Mouse (Mus musculus) stomach, postnatal 0 days (tissue): Measurements from ENCODE around the gene Tac4. TPM values are rescaled to one million over a fixed set of nuclear protein-coding genes. Genes with fewer than 3 reads are reported as not detected.

Experiments used
- ATAC-seq: fragments of 200-750 bp; cut with Nextera tagmentation; 2 replicates; pipeline ENCODE4 v1.8.0; 2017; ENCODE audit not compliant: low FRiP score, low TSS enrichment
- DNase-seq: peaks from one replicate; pipeline ENCODE4 v3.0.0-alpha.2; 2016; ENCODE audit warnings: low spot score
- H3K27ac ChIP-seq: fragments of 300-500 bp; sonication (generic); replicated peaks from 2 replicates; pipeline ENCODE4 v1.5.1; 2014; ENCODE audit warnings: mild to moderate bottlenecking, control low read depth
- H3K27me3 ChIP-seq: fragments of 300-500 bp; sonication (generic); 2 replicates; pipeline ENCODE4 v1.6.1; 2014; ENCODE audit warnings: low read length; ENCODE audit not compliant: control insufficient read depth, insufficient read depth
- H3K36me3 ChIP-seq: fragments of 300-500 bp; sonication (generic); 2 replicates; pipeline ENCODE4 v1.6.1; 2014; ENCODE audit warnings: low read length, mixed read lengths; ENCODE audit not compliant: control insufficient read depth, insufficient read depth
- H3K4me1 ChIP-seq: fragments of 300-500 bp; sonication (generic); replicated peaks from 2 replicates; pipeline ENCODE4 v1.6.1; 2014; ENCODE audit warnings: antibody characterized with exemption; ENCODE audit not compliant: control insufficient read depth, insufficient read depth
- H3K4me2 ChIP-seq: fragments of 300-500 bp; sonication (generic); replicated peaks from 2 replicates; pipeline ENCODE4 v1.6.1; 2014; ENCODE audit warnings: low read depth, mild to moderate bottlenecking, control low read depth, moderate library complexity
- H3K4me3 ChIP-seq: fragments of 300-500 bp; sonication (generic); 2 replicates; pipeline ENCODE4 v1.5.1; 2014; ENCODE audit warnings: low read depth, low read length, control low read depth
- H3K9ac ChIP-seq: fragments of 300-500 bp; sonication (generic); 2 replicates; pipeline ENCODE4 v1.6.1; 2014; ENCODE audit warnings: mild to moderate bottlenecking, low read length, control low read depth, mixed read lengths
- H3K9me3 ChIP-seq: fragments of 300-500 bp; sonication (generic); 2 replicates; pipeline ENCODE4 v1.6.1; 2016; ENCODE audit warnings: low read length; ENCODE audit not compliant: control insufficient read depth
- CTCF ChIP-seq: IDR thresholded peaks from 2 replicates; pipeline ENCODE4 v1.5.1; 2016; ENCODE audit warnings: antibody characterized with exemption, low read depth, mild to moderate bottlenecking, moderate library complexity
- EP300 ChIP-seq: optimal IDR thresholded peaks from 2 replicates; pipeline ENCODE3; 2016; ENCODE audit warnings: antibody characterized with exemption
- WGBS: fragments of 180-500 bp; shearing (Covaris S2); extraction: QIAGEN DNeasy Blood & Tissue Kit; methylation state at CpG from one replicate; pipeline ENCODE4 v1.1.7; 2014; 5-methylcytosine and 5-hydroxymethylcytosine counted together
- polyA plus RNA-seq: library from polyadenylated mRNA; unstranded; fragments of >200 nt; fragmentation: Nextera tagmentation; extraction: Ambion mirVana; gene quantifications from 2 replicates; pipeline ENCODE4 v1.2.1, GENCODE M21; 2015

Gene Tac4
- polyA plus RNA-seq, 1 experiment from 2014 or later: 0.29 TPM

DNA sequence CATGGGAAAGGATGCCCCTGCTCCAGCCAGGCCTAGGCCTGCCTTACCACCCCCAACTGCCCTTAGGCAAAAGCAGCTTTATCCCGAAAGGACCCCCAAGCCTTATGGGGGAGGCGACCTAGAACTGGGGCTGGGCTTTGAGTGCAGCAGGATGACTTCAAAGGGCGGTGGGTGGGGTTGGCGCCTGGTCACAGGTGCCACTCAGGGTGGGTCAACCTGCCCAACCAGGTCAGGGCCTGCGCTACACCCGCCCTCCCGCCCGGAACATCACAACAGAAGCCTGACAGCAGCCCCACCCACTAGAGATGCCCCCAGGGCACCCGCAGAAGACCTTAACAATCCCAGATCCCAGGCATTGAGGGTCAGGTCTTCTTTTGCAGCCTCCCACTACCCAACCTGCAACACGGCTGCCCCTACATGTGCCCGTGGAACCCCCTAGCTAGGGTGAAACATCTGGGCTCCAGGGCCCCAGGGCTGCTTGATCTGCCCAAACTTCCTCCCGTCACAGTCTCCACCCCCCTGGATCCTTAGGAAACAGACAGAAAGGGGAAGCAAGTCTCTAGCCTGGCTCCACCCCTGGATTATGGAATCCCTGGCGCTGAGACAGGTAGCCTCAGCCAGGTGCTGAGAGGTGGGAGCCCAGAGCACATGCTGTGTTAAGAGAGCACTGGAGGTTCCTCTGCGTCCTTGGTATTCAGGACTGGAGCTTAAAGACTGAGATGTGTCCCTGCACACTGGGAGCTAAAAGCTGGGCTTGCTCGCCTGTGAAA lies 37.0 kb upstream of the Tac4 start:
- Histone ChIP-seq H3K36me3 (no peaks in the 10 kb centered on the region), H3K9me3 (no peaks in the 10 kb centered on the region), H3K4me2 (peak overlapping the region; percentile 45), H3K4me3 (peak overlapping the region; percentile 19), H3K27ac (peak overlapping the region; percentile 79), H3K9ac (0 out of 2 replicates have a peak overlapping the region, but pooled peaks have one; percentile 23), H3K27me3 (no peaks in the 10 kb centered on the region), H3K4me1 (peaks cover 5% of the 10 kb centered on the region)
- DNase-seq (peak; percentile 28), ATAC-seq (peak; percentile 17; the same call in 1 of the 2 replicates)
- WGBS: 26% methylated on average over 15 of the region's 15 CpGs
- no peak for TF ChIP-seq CTCF

- no peak for DNase-seq
- Histone ChIP-seq H3K9me3 (no peaks in the 10 kb centered on the region), H3K4me3 (no peak overlapping the region), H3K9ac (no peak overlapping the region), H3K27me3 (no peaks in the 10 kb centered on the region), H3K36me3 (no peaks in the 10 kb centered on the region), H3K27ac (peak overlapping the region; percentile 79), H3K4me1 (peaks cover 5% of the 10 kb centered on the region), H3K4me2 (no peak overlapping the region)
- WGBS: 17% methylated on average over 7 of the region's 7 CpGs
- ATAC-seq: no peak
- TF ChIP-seq EP300 (no peak), CTCF (no peak)
Measured at GRCm38 (mm10) chr11:95225448-95225847, 35.9 kb upstream of the Tac4 start.

- no peak overlapping the region for H3K4me2 ChIP-seq
- no peak overlapping the region for H3K27ac ChIP-seq
- H3K4me1 ChIP-seq: peaks cover 5% of the 10 kb centered on the region
- no peak overlapping the region for H3K4me3 ChIP-seq
- H3K27me3 ChIP-seq: no peaks in the 10 kb centered on the region
- 49% methylated on average over 5 of the region's 5 CpGs for WGBS
- no peak for TF ChIP-seq EP300
- TF ChIP-seq CTCF: no peak
- H3K9me3 ChIP-seq: no peaks in the 10 kb centered on the region
- ATAC-seq: no peak
- H3K36me3 ChIP-seq: no peaks in the 10 kb centered on the region
- no peak for DNase-seq
- H3K9ac ChIP-seq: no peak overlapping the region
Measured at GRCm38 (mm10) chr11:95227467-95227866, 33.9 kb upstream of the Tac4 start.

- H3K9ac ChIP-seq: no peak overlapping the region
- 13% methylated on average over 23 of the region's 24 CpGs for WGBS
- H3K36me3 ChIP-seq: no peaks in the 10 kb centered on the region
- peak overlapping the region; percentile 35; the same call in 1 of the 2 replicates for H3K4me2 ChIP-seq
- H3K27me3 ChIP-seq: no peaks in the 10 kb centered on the region
- TF ChIP-seq CTCF: peak; percentile 87
- no peak for TF ChIP-seq EP300
- no peaks in the 10 kb centered on the region for H3K4me1 ChIP-seq
- DNase-seq (peak; percentile 85), ATAC-seq (peak; percentile 60; the same call in 1 of the 2 replicates)
- no peaks in the 10 kb centered on the region for H3K9me3 ChIP-seq
- H3K27ac ChIP-seq: no peak overlapping the region
- no peak overlapping the region for H3K4me3 ChIP-seq
Measured at GRCm38 (mm10) chr11:95231688-95232328, 29.5 kb upstream of the Tac4 start.

GRCm38 (mm10) chr11:95232329-95232696 lies 29.0 kb upstream of the Tac4 start:
- no peaks in the 10 kb centered on the region for H3K4me1 ChIP-seq
- no peak overlapping the region for H3K27ac ChIP-seq
- no peak for TF ChIP-seq CTCF
- TF ChIP-seq EP300: no peak
- H3K4me3 ChIP-seq: no peak overlapping the region
- DNase-seq (no peak), ATAC-seq (no peak)
- no peaks in the 10 kb centered on the region for H3K27me3 ChIP-seq
- H3K9me3 ChIP-seq: no peaks in the 10 kb centered on the region
- H3K4me2 ChIP-seq: no peak overlapping the region
- no peak overlapping the region for H3K9ac ChIP-seq
- no peaks in the 10 kb centered on the region for H3K36me3 ChIP-seq
- WGBS: 33% methylated on average over 6 of the region's 6 CpGs

DNA sequence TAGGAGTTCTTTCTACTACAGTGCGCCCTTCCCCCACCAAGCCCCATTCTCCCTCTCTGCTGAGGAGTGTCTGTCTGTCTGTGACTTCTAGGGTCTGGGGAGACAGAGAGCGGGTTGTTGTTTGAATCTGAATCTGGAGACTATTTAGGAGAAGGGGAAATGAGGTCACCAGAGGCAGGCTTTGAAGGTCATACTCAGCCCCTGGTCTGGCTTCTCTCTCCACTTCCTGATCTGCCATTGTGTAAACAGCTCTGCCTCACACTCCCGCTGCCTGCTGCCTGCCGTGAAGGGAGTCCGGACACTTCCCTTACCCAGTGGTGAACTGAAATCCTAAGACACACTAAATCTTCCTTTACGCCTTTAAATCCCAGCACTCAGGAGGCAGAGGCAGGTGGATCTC lies 22.9 kb upstream of the Tac4 start:
- H3K4me2 ChIP-seq: no peak overlapping the region
- H3K9ac ChIP-seq: no peak overlapping the region
- no peak for TF ChIP-seq CTCF
- TF ChIP-seq EP300: no peak
- ATAC-seq (peak; percentile 52; the same call in 1 of the 2 replicates), DNase-seq (no peak)
- H3K4me1 ChIP-seq: no peaks in the 10 kb centered on the region
- WGBS: 48% methylated on average over 6 of the region's 6 CpGs
- H3K36me3 ChIP-seq: no peaks in the 10 kb centered on the region
- no peaks in the 10 kb centered on the region for H3K9me3 ChIP-seq
- no peak overlapping the region for H3K4me3 ChIP-seq
- no peaks in the 10 kb centered on the region for H3K27me3 ChIP-seq
- H3K27ac ChIP-seq: no peak overlapping the region
